1 mouse cellular context compared by ENCODE assay signal in genomic region chr11:96957061-96957805, GRCm38 (mm10).
TF ChIP-seq lines count a peak whose summit lies in the region.

No protein-coding gene starts in this region.

TF ChIP-seq in MEL, 35 proteins besides CTCF, POLR2A, EP300 and RAD21 (continued from another document):
- no peak for TF ChIP-seq TBP (IDR thresholded peaks at IDR 0.05; ENCODE audit: low read depth, low read length)
- TF ChIP-seq MXI1 (IDR thresholded peaks at IDR 0.05; ENCODE audit: low read depth, low read length), result no peak
- peak; percentile 89 for TF ChIP-seq USF1 (IDR thresholded peaks at IDR 0.05; ENCODE audit: low read depth, low read length)
- TF ChIP-seq TCF12 (IDR thresholded peaks at IDR 0.05; ENCODE audit: low read depth, low read length), result 0 out of 2 replicates have a peak, but pooled peaks have one; percentile 14
- TF ChIP-seq ETS1 (IDR thresholded peaks at IDR 0.05; ENCODE audit: low read depth, low read length), result no peak
- TF ChIP-seq ZC3H11A (IDR thresholded peaks at IDR 0.05; ENCODE audit: low read depth, low read length), result no peak
- TF ChIP-seq NELFE (IDR thresholded peaks at IDR 0.05; ENCODE audit: low read depth, low read length), result no peak
- no peak for TF ChIP-seq NRF1 (IDR thresholded peaks at IDR 0.05; ENCODE audit: insufficient read depth, low read depth, low read length, poor library complexity, severe bottlenecking)
- no peak for TF ChIP-seq MYB (IDR thresholded peaks at IDR 0.05; ENCODE audit: low read depth, low read length)
- TF ChIP-seq SIN3A (IDR thresholded peaks at IDR 0.05; ENCODE audit: low read length), result no peak
- TF ChIP-seq MAFK (IDR thresholded peaks at IDR 0.05; ENCODE audit: borderline replicate concordance, low read depth, low read length), result no peak
- no peak for TF ChIP-seq SMC3 (IDR thresholded peaks at IDR 0.05; ENCODE audit: low read depth, low read length)
- TF ChIP-seq GATA1 (IDR thresholded peaks at IDR 0.05; ENCODE audit: low read depth, low read length), result peak; percentile 37; the same call in 1 of the 2 replicates
- no peak for TF ChIP-seq MAZ (IDR thresholded peaks at IDR 0.05; ENCODE audit: low read depth, low read length)
- no peak for TF ChIP-seq TAL1 (IDR thresholded peaks at IDR 0.05; ENCODE audit: low read length)
- TF ChIP-seq POLR2AphosphoS2 (IDR thresholded peaks at IDR 0.05; ENCODE audit: low read length), result no peak
- TF ChIP-seq KAT2A (conservative IDR thresholded peaks at IDR 0.05; ENCODE audit: low read depth, low read length), result no peak
- no peak for TF ChIP-seq ZNF384 (IDR thresholded peaks at IDR 0.05; ENCODE audit: low read depth, low read length)
- TF ChIP-seq HCFC1 (IDR thresholded peaks at IDR 0.05; ENCODE audit: low read depth, low read length), result no peak
- TF ChIP-seq BHLHE40 (IDR thresholded peaks at IDR 0.05; ENCODE audit: borderline replicate concordance, low read depth, low read length), result peak; percentile 12; the same call in 1 of the 2 replicates
- TF ChIP-seq USF2 (IDR thresholded peaks at IDR 0.05; ENCODE audit: borderline replicate concordance in 1 of 2, insufficient read depth in 1 of 2, low read depth in 1 of 2, low read length in 2 of 2), result 0 out of 4 replicates have a peak, but pooled peaks of 1 of the 2 experiments have one; percentile 43
- TF ChIP-seq MAX (IDR thresholded peaks at IDR 0.05; ENCODE audit: low read length), result no peak
- no peak for TF ChIP-seq CHD1 (IDR thresholded peaks at IDR 0.05; ENCODE audit: low read depth, low read length)
- TF ChIP-seq JUND (IDR thresholded peaks at IDR 0.05; ENCODE audit: low read depth, low read length), result no peak
